Mouse (Mus musculus): ENCODE measurements around the gene 1700102P08Rik. TPM values are rescaled to one million over a fixed set of nuclear protein-coding genes. Genes with fewer than 3 reads are reported as not detected.
A peak's percentile ranks its signal among the peaks of the same experiment; 100 is the strongest.

1700102P08Rik gene
- total RNA-seq, 4 experiments from 2014 or later: 1.3 to 2.1 (median 1.9) TPM

DNA sequence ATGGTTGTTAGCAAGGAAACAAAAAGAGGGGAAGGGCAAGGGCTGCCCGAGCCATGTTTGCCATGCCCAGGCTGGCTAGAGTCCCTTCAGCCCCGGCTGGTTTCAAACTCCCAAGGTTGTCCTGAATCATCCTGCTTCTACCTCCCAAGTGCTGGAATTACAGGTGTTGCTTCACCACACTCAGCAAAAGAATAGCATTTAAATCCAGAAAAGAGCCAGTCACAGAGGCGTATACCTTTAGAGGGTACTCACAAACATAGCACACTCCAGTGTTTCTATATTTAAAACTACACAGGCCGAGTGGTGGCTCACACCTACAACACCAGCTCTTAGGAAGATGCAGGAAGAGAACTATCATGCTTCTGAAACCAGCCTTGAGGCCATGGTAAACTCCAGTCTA is 16.9 kb downstream of the 1700102P08Rik start:
- no peak for DNase-seq (ENCODE audit: low spot score in 2 of 2)

DNA sequence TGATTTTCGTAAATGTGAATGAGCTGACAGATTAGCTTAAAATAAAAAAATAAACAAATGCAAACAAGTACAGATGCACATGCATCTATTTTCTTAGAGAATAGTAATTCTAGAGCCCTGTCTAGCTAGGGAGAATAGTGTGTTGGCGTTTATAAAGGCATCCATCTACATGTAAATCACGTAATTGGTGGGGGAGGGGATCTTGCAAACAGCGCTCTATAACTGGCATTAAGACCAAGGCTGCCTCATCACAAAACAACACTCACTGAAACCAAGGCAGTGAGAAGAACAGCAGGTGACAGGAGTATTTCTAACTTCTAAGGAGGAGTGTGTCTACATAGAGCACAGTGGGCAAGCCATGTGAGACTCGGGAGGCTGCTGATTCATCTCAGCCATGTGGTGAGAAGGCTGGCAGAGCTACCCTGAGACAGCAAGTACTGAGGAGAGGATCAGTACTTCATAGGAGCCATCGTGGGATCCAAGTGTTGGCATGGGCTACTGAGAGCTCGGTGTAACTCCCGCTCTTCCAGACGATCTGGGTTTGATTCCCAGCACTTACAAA is 18.9 kb downstream of the 1700102P08Rik start:
- DNase-seq (ENCODE audit: low spot score in 2 of 2): peak; percentile 63 to 66

DNA sequence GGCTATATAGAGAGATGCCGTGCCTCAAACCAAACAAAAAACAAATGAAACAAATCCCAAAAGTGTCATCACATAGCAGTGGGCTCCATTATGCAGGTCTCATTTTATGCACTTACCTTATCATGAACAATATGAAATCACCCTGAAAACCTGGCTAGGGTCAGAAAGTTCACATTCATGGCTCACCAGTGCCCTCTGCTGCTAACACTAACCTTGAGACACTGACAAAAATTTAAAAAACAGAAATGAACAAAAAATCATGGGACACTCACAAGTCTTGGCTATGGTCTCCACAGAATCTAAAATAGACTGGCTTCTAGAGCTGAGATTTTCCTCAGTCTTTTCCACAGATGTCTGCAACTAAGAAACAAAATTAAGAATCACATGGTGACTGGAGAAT is 19.6 kb downstream of the 1700102P08Rik start:
- peak in 1 of 2 experiments; percentile 20 for DNase-seq (ENCODE audit: low spot score in 2 of 2)

DNA sequence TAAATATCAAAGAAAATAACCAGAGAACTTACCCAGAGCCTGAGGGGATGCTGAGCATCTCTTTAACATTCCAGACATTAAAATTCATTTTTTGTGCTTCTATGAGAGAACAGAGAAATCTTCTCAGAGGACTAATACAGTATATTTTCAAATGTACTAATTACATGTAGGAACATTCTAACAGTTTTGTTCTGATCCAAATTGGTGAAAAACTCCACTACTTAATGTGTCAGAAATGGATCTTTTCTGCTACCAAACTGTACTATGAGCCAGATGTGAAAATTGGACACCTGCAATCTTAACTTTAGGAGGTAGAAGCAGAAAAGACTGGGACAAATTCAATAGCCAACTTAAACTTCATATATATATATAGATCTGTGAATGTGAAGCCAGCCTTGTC is 35.8 kb downstream of the 1700102P08Rik start, which contains the start of gene Ccdc36:
TSS of gene Ccdc36 (minus strand) at position 101 of the 400 bp plus-strand sequence.
- DNase-seq (ENCODE audit: low spot score in 2 of 2): no peak

DNA sequence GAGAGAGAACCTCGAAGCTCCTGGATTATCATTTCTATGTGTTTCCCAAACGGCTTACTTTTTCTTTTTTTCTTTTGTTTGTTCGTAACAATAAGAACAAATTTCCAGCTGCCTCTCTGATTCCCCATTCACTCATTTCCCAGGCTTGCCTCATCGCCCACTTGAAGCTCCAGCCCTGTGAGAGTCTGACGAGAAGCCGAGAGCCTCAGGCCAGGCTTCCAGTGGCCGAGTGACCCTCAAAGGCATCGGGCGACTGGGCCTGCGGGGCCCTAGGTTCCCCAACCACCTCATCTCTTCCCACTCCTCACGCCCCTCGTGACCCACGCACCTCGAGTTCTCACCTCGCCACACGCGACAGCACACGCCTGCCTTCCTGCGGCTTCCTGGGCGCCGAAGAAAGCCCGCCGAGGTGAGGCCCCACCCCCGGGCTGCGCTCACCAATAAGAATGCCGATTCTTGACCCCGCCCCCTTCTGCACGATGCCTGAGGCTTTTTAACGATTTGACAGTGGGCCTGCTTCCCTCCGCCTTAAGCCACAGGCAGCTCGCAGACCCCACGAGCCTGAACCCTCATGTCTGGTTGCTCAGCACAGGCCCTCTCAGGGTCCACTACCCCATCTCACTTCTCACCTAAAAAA is 38.9 kb downstream of the 1700102P08Rik start:
- DNase-seq (ENCODE audit: low spot score in 2 of 2): no peak

DNA sequence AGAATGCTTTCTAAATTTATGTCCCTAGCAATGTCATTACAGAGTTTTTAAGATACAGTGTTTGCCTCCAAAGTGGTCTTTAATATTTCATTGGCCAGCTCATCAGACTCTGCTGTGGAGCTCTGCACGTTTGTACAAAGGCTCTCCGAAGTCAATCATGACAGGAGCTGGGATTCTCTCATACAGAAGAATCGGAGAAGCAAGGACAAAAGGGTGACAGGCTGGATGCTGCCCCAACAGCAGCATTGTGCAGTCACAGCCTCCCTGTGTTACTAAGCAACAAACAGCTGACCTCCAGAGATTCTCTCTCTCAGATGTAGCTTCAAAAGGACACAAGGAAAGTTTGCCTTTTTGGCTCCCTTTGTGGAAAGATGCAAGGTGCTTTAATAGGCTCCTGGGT is 43.6 kb downstream of the 1700102P08Rik start, which contains the start of gene BC048562:
TSS of gene BC048562 (plus strand) at position 301 of the 400 bp plus-strand sequence.
- no peak for DNase-seq (ENCODE audit: low spot score in 2 of 2)

DNA sequence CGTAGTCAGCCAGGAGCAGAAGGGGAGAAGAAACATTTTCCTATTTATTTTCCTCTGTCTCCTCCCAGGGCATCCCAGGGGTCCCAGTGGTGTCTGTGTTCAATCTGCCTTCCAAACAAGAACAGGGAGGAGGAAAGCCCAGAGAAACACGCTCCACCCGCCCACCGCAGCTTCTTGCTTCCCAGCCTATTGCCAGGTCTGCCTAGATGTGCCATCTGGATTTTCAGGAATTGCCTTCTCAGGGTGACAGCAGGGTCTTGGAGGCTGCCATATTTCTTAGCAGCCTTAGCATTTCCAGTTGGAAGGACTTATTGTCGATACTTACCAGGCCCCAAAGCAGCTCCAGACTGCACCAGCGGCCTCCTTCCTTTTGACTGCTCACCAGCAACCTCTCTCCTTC is 46.6 kb downstream of the 1700102P08Rik start:
- peak in 1 of 2 experiments; percentile 46 for DNase-seq (ENCODE audit: low spot score in 2 of 2)

DNA sequence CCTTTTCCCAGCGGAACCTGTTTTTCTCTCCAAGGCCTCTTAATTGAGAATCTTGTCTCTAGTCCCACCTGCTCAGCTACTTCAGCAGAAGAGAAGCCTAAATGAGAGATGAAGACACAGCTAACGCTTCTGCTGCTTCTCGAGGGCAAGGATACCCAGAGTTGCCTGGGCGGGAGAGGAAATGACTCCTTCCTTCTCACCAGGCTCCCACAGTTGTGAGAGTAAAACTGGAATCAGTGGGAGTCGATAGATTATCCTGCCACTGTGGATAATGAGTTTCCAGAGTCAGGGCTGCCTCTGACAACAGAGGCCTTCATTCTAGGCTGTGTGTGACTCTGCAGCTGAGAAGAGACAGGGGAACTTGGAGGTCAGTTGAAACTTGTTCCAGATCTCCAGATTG is 47.9 kb downstream of the 1700102P08Rik start:
- DNase-seq (ENCODE audit: low spot score in 2 of 2): no peak

DNA sequence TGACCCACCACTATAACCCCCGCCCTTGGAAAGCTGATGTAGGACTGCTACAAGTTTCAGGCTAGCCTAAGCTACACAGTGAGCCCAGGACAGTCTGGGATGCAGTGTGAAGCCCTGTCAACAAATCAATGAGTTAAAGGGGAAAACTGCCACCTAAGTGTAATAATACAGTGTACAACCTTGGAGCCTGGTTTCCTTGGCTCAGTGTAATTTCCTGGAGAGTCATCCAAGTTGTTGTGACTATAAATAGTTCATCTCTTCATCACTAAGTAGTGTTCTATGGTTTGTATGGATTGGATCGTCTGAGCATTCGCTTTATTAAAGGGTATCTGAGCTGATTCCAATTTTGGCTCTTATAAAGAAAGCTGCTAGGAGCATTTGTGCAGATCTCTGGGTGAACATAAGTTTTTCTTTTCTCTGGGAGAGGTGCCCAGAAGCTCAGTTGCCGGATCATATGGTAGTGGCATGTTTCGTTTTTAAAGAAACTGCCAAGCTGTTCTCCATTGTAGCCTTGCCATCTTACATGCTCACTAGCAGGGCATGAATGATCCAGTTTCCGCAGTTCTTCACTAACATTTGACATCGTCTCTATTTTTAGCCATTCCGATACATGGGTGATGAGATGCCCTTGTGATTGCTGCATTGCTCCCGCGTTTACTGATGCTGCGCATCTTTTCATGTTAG is 48.8 kb downstream of the 1700102P08Rik start:
- DNase-seq (ENCODE audit: low spot score in 2 of 2): peak; percentile 72 to 75

DNA sequence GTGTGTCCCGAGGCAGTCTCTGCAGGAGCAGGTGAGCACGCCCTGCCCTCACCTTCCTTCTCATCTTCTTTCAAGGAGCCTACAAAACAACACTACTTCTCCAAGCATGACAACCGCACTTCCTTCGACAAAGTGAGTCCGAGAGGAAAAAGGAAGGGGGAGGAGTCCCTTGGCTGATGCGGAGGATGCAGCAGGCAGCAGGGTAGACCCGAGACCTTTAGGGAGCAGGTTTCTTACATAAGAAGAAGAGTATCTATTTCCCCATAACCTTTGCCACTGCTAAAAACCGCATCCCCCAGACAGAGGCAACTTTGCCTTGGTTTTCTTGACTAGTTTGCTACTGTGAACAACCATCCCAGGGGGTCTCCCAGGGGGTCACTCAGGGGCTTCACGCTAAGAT is 52.5 kb downstream of the 1700102P08Rik start:
- no peak for DNase-seq (ENCODE audit: low spot score in 2 of 2)

DNA sequence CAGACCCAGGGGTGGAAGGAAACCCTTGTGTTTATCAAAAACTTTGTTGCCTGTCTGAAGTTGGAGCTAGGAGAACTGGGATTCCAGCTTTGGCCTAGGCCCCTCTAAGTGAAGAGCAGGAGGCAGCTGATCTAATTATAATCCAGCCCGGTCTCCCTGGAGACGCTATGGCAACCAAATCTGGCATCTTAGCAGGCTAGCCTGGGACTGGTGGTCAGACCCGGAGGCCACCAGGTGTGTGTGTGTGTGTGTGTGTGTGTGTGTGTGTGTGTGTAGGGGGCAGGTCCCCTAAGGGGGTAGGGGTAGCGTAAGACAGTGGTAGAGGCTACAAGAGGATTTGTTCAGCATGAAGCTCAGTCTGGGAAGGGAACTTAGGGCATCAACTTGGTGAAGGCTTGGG is 57.3 kb downstream of the 1700102P08Rik start:
- peak in 1 of 2 experiments; percentile 61 for DNase-seq (ENCODE audit: low spot score in 2 of 2)

DNA sequence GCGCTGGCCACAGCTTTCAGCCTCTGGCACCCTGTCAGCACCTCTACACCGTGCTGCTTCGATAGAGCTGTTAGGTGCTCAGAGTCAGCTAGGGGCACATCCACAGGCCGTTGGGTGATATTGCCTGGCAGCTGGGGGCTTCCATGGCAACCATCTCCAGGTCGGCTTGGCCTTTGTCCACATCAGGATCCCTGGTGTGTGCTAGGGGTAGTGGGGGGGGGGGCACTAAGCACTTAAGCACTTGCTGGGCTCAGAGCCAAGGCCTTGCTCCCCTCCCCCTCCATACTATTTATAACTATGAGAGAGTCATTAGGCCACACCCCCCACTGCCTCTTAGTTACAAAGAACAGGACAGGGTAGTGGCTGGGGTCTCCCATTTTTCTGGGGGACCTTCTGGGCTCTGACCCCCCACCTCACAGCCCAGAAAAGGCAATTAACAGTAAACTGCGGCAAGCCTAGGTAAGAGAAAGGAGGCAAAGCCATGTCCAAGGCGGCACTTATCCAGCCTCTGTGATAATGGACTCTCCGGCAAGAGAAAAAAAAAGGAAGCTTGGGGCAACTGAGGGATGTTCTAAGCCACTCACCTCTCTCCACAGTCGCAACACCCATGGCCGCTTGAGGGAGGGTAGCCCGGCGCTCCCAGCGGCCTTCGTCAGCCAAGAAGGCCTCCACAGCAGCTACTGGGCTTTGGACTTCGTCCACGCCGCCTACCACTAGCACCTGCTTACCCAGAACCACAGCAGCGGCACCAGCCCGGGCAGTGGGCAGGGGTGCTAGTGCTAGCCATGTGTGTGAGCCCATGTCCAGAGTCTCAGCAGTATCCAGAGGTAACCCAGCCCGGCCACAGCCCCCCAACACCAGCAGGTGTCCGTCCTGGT is 57.9 kb downstream of the 1700102P08Rik start:
- DNase-seq (ENCODE audit: low spot score in 2 of 2): peak in 1 of 2 experiments; percentile 38

DNA sequence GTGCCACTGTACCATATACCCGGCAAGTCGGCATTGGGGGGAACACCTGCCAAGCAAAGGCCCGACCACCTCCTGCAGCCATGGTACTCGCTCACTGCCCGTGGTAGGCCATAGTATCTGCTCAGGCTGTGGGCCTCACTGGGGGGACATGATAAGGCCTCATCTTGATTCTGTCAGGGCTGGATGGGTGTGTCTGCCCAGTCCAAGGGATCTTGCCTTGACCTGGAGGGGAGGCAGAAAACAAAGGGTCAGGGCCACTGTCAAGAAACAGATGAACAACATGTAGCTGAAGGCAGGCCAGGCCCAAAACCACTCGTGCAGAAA is 58.5 kb downstream of the 1700102P08Rik start:
- no peak for DNase-seq (ENCODE audit: low spot score in 2 of 2)

DNA sequence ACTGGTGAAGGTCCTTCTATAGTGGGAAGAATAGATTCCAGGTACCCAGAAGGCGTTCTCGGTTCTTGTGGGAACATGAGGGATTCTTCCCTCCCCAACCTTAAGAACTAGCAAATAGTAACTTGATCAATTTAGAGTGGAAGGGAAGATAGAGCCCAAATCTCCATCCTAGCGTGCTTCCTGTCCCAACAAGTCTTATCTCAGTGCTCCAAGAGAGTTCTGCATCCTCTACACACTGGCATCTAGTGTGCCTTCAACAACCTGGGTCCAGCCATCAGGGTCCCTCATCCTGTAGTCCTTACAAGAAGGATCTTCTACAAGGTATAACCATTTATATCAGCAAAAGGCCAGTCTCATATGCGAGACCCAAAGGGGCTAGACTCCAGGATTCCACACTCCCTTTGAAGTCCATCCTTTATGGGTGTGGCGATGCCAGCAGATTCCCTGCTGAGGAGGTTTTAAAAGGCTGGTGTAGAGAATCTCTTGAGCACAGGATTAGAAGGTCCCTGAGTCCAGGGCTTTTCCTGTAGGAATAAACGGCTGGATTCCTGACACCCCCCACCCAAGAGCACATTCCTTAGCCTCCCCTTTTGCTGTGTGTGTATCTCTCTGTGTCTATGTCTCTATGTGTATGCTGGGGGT is 59.0 kb downstream of the 1700102P08Rik start:
- no peak for DNase-seq (ENCODE audit: low spot score in 2 of 2)

DNA sequence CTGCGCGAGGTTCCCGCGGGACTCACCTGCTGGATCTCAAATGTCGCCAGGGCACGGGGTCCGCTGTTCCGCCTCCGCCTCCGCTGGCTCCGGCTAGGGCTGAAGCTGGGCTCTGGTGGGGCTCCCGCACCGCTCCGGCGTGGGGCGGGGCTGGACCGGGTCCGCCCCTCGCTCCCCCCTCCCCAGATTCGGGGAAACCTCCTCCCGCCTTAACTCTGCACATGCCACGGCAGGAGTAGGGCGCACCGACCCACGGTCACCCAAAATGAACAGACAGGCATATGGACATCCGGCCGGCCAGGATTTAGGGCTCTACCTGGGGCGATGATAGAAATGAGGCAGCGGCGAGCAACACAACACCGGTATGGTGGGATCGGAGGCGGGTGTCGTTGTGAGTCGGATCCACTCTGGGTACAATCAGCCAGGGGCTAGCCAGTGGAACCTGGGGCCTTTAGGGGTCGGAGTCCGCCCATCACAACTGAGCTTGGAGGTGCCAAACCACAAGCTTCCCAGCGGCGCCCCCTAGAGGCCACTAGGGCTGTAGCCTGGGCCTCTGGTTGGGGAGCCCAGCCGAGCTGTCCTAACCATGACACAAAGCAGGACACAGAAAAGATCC is 59.8 kb downstream of the 1700102P08Rik start:
- DNase-seq (ENCODE audit: low spot score in 2 of 2): peak; percentile 71 to 85

DNA sequence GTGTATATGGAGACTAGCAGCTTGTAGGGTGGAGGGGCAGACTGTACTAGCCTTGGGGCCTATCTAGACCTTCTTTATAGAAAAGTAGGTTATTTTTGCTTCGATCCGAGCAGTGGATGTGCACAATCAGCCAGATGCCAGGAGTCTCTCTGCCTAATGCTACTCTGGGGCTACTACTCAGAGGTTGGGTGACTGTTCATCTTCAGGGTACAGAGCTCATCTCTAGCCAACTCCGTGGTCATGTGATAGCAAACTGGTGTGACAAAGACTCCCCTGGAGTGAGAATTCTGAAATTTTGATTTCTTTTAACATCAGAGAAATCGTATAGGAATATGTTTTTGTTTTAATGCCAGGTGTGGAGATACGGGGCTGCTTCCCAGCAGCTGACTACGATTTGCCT is 60.3 kb downstream of the 1700102P08Rik start:
- DNase-seq (ENCODE audit: low spot score in 2 of 2): no peak

DNA sequence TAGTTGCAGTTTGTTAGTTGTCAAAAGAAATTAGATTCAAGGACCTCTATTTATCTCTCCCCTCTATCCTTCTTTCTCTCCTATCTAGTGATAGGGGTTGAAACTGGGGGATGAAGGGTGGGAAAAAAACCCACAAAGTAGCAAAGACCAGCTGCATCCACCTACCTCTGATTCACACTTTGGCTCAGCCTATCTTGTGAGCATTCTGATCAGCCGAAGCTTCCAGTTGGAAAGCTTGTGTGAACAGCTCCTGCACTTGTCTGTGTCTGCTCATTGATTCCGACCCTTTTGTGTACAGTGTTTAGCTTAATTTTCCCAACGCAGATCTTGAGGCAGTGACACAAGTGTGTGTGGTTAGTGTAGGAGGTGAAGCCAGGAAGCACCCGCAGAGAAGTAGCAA is 60.9 kb downstream of the 1700102P08Rik start:
- DNase-seq (ENCODE audit: low spot score in 2 of 2): peak in 1 of 2 experiments; percentile 30

DNA sequence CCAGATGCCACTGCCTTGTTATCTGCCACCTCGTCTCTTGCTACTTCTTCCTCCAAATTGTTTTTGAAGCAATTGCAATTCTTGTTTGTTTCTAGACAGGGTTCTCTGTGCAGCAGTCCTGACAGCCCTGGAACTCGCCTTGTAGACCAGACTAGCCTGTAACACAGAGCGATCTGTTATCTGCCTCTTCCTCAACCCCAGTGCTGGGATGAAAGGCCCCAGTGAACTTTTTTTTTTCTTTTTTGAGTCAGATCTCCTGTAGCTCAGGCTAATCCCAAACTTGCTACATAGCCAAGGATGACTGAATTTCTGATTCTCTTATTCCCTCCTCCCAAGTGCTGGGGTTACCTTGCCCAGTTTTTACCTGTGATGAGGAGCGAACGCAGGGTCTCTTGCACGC is 61.8 kb downstream of the 1700102P08Rik start:
- no peak for DNase-seq (ENCODE audit: low spot score in 2 of 2)

DNA sequence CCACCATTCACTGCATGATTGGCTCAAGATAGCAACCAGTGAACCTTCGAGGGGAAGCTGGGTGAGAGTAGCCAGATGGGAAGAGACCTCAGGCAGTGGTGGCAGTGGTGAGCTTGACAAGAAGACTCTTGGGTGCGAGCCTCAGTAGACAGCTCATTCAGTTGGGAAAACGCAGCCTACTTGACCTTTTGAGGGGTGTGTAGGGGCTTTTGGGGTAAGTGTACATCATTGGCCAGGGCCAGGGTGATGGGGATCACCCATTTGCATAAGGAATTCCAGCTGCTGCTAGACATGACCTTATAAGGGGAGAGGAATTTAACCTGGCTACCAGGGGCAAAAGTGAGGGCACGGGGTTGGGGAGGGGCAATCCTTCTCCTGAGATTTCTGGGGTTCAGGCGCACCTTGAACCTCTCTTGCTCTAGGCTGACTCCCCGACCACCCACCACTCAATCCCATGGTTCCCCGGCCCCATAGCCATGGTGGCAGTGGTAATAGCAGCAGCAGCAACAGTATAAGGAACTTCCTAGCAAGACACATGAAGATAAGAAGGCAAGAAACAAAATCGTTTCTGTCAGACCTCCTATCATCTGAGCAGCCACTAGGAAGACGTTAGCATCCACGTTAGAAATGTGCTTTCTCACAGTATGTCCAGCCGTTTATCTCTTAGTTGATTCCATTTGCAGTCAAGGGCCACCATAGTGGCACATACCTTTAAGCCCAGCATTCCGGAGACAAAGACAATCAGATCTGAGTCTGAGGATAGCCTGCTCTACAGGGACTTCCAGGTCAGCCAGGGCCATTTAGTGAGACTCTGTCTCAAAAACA is 63.4 kb downstream of the 1700102P08Rik start:
- DNase-seq (ENCODE audit: low spot score in 2 of 2): no peak

DNA sequence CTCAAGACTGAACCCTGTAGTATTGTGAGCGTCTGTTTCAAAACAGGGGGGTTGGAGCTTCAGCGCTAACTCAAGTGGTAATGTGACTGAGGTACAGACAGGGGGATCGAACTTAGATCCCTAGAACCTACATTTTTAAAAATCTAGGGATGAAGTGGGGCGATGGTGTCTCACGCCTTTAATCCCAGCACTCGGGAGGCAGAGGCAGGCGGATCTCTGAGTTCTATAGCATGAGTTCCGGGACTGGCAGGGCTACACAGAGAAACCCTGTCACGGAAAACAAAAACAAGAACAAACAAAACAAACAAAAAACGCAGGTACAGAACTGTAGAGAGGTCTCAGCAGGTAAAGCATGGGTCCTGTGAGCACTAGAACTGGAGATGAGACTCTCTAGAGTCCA is 64.3 kb downstream of the 1700102P08Rik start:
- DNase-seq (ENCODE audit: low spot score in 2 of 2): no peak

Measured in layer of hippocampus, adult 8-10 months (tissue).